Mouse (Mus musculus) yolk sac, embryonic 10.5 days (tissue): ENCODE measurements around the gene Folr1.
A peak's percentile ranks its signal among the peaks of the same experiment; 100 is the strongest.

Source experiments
- DNase-seq: peaks from one replicate; pipeline ENCODE4 v3.0.0-alpha.2; 2017; ENCODE audit warnings: low spot score

The Folr1 gene

GRCm38 (mm10) chr7:101870629-101871028, at the start of gene Folr1:
Gene Folr1 (minus strand): TSS chr7:101870788.
- DNase-seq, result peak; percentile 88

GRCm38 (mm10) chr7:101918071-101918470, 47.5 kb upstream of the Folr1 start:
- peak; percentile 63 for DNase-seq

- no peak for DNase-seq
These were observed 41.4 kb upstream of the Folr1 start for GRCm38 (mm10) chr7:101911982-101912381.

- DNase-seq, result no peak
These were observed 39.5 kb upstream of the Folr1 start for GRCm38 (mm10) chr7:101910138-101910537.

GRCm38 (mm10) chr7:101908367-101908766, 37.8 kb upstream of the Folr1 start:
- DNase-seq, result no peak

GRCm38 (mm10) chr7:101906696-101907095, 36.1 kb upstream of the Folr1 start:
- no peak for DNase-seq

GRCm38 (mm10) chr7:101906287-101906681, 35.7 kb upstream of the Folr1 start, which contains the start of gene Tomt:
Gene Tomt (minus strand): TSS chr7:101906359.
- DNase-seq, result no peak

GRCm38 (mm10) chr7:101905561-101906286, 35.1 kb upstream of the Folr1 start, which contains the start of gene Lamtor1:
Gene Lamtor1 (plus strand): TSS chr7:101905904.
- DNase-seq, result peak; percentile 99

GRCm38 (mm10) chr7:101902846-101903245, 32.3 kb upstream of the Folr1 start:
- DNase-seq, result no peak

GRCm38 (mm10) chr7:101901969-101902368, 31.4 kb upstream of the Folr1 start:
- DNase-seq, result no peak

- no peak for DNase-seq
These were observed 29.9 kb upstream of the Folr1 start for GRCm38 (mm10) chr7:101900331-101901097.

GRCm38 (mm10) chr7:101896104-101897066, 25.8 kb upstream of the Folr1 start:
- peak; percentile 98 for DNase-seq

GRCm38 (mm10) chr7:101895695-101896094, 25.1 kb upstream of the Folr1 start:
- DNase-seq, result no peak

- no peak for DNase-seq
These were observed 17.9 kb upstream of the Folr1 start for GRCm38 (mm10) chr7:101888460-101888859.

- DNase-seq, result no peak
These were observed 15.7 kb upstream of the Folr1 start for GRCm38 (mm10) chr7:101886274-101886673.

GRCm38 (mm10) chr7:101884160-101884559, 13.6 kb upstream of the Folr1 start:
- no peak for DNase-seq

- no peak for DNase-seq
These were observed 12.0 kb upstream of the Folr1 start for GRCm38 (mm10) chr7:101882413-101883154.

GRCm38 (mm10) chr7:101880855-101881254, 10.3 kb upstream of the Folr1 start:
- no peak for DNase-seq

GRCm38 (mm10) chr7:101875978-101876377, 5.4 kb upstream of the Folr1 start:
- DNase-seq, result no peak

- peak; percentile 84 for DNase-seq
These were observed 708 bp upstream of the Folr1 start for GRCm38 (mm10) chr7:101871296-101871695.

GRCm38 (mm10) chr7:101869163-101869500, 1.5 kb downstream of the Folr1 start:
- DNase-seq, result no peak
